Mouse (Mus musculus): Measurements from ENCODE around the gene Prim2. TPM values are rescaled to one million over a fixed set of nuclear protein-coding genes. Genes with fewer than 3 reads are reported as not detected.

The Prim2 gene
- total RNA-seq, 1 experiment: 39.0 TPM

- Histone ChIP-seq H3K36me3 (ENCODE audit: control insufficient read depth, insufficient read depth, low read length, poor library complexity, severe bottlenecking) (no peaks in the 10 kb centered on the region), H3K9ac (ENCODE audit: insufficient read depth, low read depth, low read length, poor library complexity, severe bottlenecking) (no peak overlapping the region), H3K4me1 (ENCODE audit: control insufficient read depth in 2 of 2, insufficient read depth in 2 of 2, low read length in 2 of 2, poor library complexity in 1 of 2) (no peaks in the 10 kb centered on the region), H3K9me3 (ENCODE audit: control insufficient read depth, insufficient read depth, low read depth, low read length) (no peaks in the 10 kb centered on the region), H3K27ac (ENCODE audit: insufficient read depth, low read depth, low read length, poor library complexity, severe bottlenecking) (no peak overlapping the region), H3K4me3 (ENCODE audit: insufficient read depth in 1 of 2, low read depth in 1 of 2, low read length in 2 of 2, poor library complexity in 1 of 2, severe bottlenecking in 1 of 2) (no peak overlapping the region)
- TF ChIP-seq MAFK (IDR thresholded peaks at IDR 0.05; ENCODE audit: insufficient read depth, low read depth, low read length) (no peak), ZC3H11A (IDR thresholded peaks at IDR 0.05; ENCODE audit: borderline replicate concordance, low read depth, low read length) (no peak), CHD2 (IDR thresholded peaks at IDR 0.05; ENCODE audit: low read depth, low read length) (no peak), ZNF384 (IDR thresholded peaks at IDR 0.05; ENCODE audit: low read depth, low read length) (no peak), HCFC1 (IDR thresholded peaks at IDR 0.05; ENCODE audit: borderline replicate concordance, insufficient read depth, low read length) (no peak)
- no peak for DNase-seq (ENCODE audit: low read depth, low spot score)
- in situ Hi-C loops (cut with MboI; ENCODE audit: low sequenced_read_pairs in 2 of 2, unreplicated experiment in 2 of 2): no loop called here
Observed at GRCm38 (mm10) chr1:33597043-33597442, 72.6 kb downstream of the Prim2 start.

GRCm38 (mm10) chr1:33595936-33596335 lies 73.7 kb downstream of the Prim2 start:
- Histone ChIP-seq H3K9ac (ENCODE audit: insufficient read depth, low read depth, low read length, poor library complexity, severe bottlenecking) (no peak overlapping the region), H3K9me3 (ENCODE audit: control insufficient read depth, insufficient read depth, low read depth, low read length) (no peaks in the 10 kb centered on the region), H3K27ac (ENCODE audit: insufficient read depth, low read depth, low read length, poor library complexity, severe bottlenecking) (no peak overlapping the region), H3K36me3 (ENCODE audit: control insufficient read depth, insufficient read depth, low read length, poor library complexity, severe bottlenecking) (no peaks in the 10 kb centered on the region), H3K4me1 (ENCODE audit: control insufficient read depth in 2 of 2, insufficient read depth in 2 of 2, low read length in 2 of 2, poor library complexity in 1 of 2) (no peaks in the 10 kb centered on the region), H3K4me3 (ENCODE audit: insufficient read depth in 1 of 2, low read depth in 1 of 2, low read length in 2 of 2, poor library complexity in 1 of 2, severe bottlenecking in 1 of 2) (no peak overlapping the region)
- TF ChIP-seq CHD2 (IDR thresholded peaks at IDR 0.05; ENCODE audit: low read depth, low read length) (no peak), ZNF384 (IDR thresholded peaks at IDR 0.05; ENCODE audit: low read depth, low read length) (no peak), MAFK (IDR thresholded peaks at IDR 0.05; ENCODE audit: insufficient read depth, low read depth, low read length) (no peak), ZC3H11A (IDR thresholded peaks at IDR 0.05; ENCODE audit: borderline replicate concordance, low read depth, low read length) (no peak), HCFC1 (IDR thresholded peaks at IDR 0.05; ENCODE audit: borderline replicate concordance, insufficient read depth, low read length) (no peak)
- DNase-seq (ENCODE audit: low read depth, low spot score): no peak
- in situ Hi-C loops (cut with MboI; ENCODE audit: low sequenced_read_pairs in 2 of 2, unreplicated experiment in 2 of 2): no loop called here

GRCm38 (mm10) chr1:33594966-33595365 lies 74.6 kb downstream of the Prim2 start:
- Histone ChIP-seq H3K9me3 (ENCODE audit: control insufficient read depth, insufficient read depth, low read depth, low read length) (no peaks in the 10 kb centered on the region), H3K4me1 (ENCODE audit: control insufficient read depth in 2 of 2, insufficient read depth in 2 of 2, low read length in 2 of 2, poor library complexity in 1 of 2) (no peaks in the 10 kb centered on the region), H3K4me3 (ENCODE audit: insufficient read depth in 1 of 2, low read depth in 1 of 2, low read length in 2 of 2, poor library complexity in 1 of 2, severe bottlenecking in 1 of 2) (no peak overlapping the region), H3K36me3 (ENCODE audit: control insufficient read depth, insufficient read depth, low read length, poor library complexity, severe bottlenecking) (no peaks in the 10 kb centered on the region), H3K27ac (ENCODE audit: insufficient read depth, low read depth, low read length, poor library complexity, severe bottlenecking) (no peak overlapping the region), H3K9ac (ENCODE audit: insufficient read depth, low read depth, low read length, poor library complexity, severe bottlenecking) (no peak overlapping the region)
- no peak for DNase-seq (ENCODE audit: low read depth, low spot score)
- TF ChIP-seq MAFK (IDR thresholded peaks at IDR 0.05; ENCODE audit: insufficient read depth, low read depth, low read length): no peak
- no peak for TF ChIP-seq ZC3H11A (IDR thresholded peaks at IDR 0.05; ENCODE audit: borderline replicate concordance, low read depth, low read length)
- TF ChIP-seq CHD2 (IDR thresholded peaks at IDR 0.05; ENCODE audit: low read depth, low read length): no peak
- in situ Hi-C loops (cut with MboI; ENCODE audit: low sequenced_read_pairs in 2 of 2, unreplicated experiment in 2 of 2): no loop called here

GRCm38 (mm10) chr1:33593718-33594388 lies 75.7 kb downstream of the Prim2 start:
- H3K4me3 ChIP-seq (ENCODE audit: insufficient read depth in 1 of 2, low read depth in 1 of 2, low read length in 2 of 2, poor library complexity in 1 of 2, severe bottlenecking in 1 of 2): no peak overlapping the region
- no peak overlapping the region for H3K9ac ChIP-seq (ENCODE audit: insufficient read depth, low read depth, low read length, poor library complexity, severe bottlenecking)
- no peaks in the 10 kb centered on the region for H3K4me1 ChIP-seq (ENCODE audit: control insufficient read depth in 2 of 2, insufficient read depth in 2 of 2, low read length in 2 of 2, poor library complexity in 1 of 2)
- no peaks in the 10 kb centered on the region for H3K9me3 ChIP-seq (ENCODE audit: control insufficient read depth, insufficient read depth, low read depth, low read length)
- TF ChIP-seq HCFC1 (IDR thresholded peaks at IDR 0.05; ENCODE audit: borderline replicate concordance, insufficient read depth, low read length) (no peak), CHD2 (IDR thresholded peaks at IDR 0.05; ENCODE audit: low read depth, low read length) (no peak), MAFK (IDR thresholded peaks at IDR 0.05; ENCODE audit: insufficient read depth, low read depth, low read length) (peak; percentile 87)
- no peak overlapping the region for H3K27ac ChIP-seq (ENCODE audit: insufficient read depth, low read depth, low read length, poor library complexity, severe bottlenecking)
- H3K36me3 ChIP-seq (ENCODE audit: control insufficient read depth, insufficient read depth, low read length, poor library complexity, severe bottlenecking): no peaks in the 10 kb centered on the region
- in situ Hi-C loops (cut with MboI; ENCODE audit: low sequenced_read_pairs in 2 of 2, unreplicated experiment in 2 of 2): no loop called here
- DNase-seq (ENCODE audit: low read depth, low spot score): no peak
